In the genomic region with DNA sequence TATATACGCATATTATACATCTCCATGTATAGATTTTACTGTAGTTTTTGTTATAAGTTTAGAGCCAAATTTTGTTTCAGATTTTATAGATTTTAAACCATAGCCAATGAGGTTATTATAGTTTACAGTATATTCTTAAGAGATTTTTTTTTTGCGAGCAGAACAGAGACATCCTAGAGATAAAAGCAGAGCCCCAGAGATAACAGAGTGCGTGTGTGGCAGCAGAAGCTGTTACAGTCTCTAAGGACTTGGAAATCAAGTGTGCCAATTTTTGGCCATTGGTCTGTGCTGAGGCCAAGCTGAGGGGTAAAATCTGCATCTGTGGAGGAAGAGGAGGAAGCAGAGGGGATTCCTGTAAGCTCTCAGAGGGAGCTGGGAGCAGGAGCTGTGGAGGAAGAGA, we compare ENCODE assay signal across 1 mouse cellular context.
TF ChIP-seq lines count a peak whose summit lies in the region.

No protein-coding gene starts in this region.

TF ChIP-seq in MEL, 35 proteins besides CTCF, POLR2A, EP300 and RAD21 (continued from another document):
- TF ChIP-seq GABPA (IDR thresholded peaks at IDR 0.05; ENCODE audit: low read depth, low read length) (no peak), ZNF384 (IDR thresholded peaks at IDR 0.05; ENCODE audit: low read depth, low read length) (peak; percentile 94), BHLHE40 (IDR thresholded peaks at IDR 0.05; ENCODE audit: borderline replicate concordance, low read depth, low read length) (no peak), GATA1 (IDR thresholded peaks at IDR 0.05; ENCODE audit: low read depth, low read length) (peak; percentile 86), POLR2AphosphoS5 (IDR thresholded peaks at IDR 0.05; ENCODE audit: borderline replicate concordance, low read depth, low read length) (no peak), TCF12 (IDR thresholded peaks at IDR 0.05; ENCODE audit: low read depth, low read length) (peak; percentile 60; the same call in 1 of the 2 replicates), ZKSCAN1 (IDR thresholded peaks at IDR 0.05; ENCODE audit: low read depth, low read length) (no peak), TBP (IDR thresholded peaks at IDR 0.05; ENCODE audit: low read depth, low read length) (no peak), MAFK (IDR thresholded peaks at IDR 0.05; ENCODE audit: borderline replicate concordance, low read depth, low read length) (no peak), MAX (IDR thresholded peaks at IDR 0.05; ENCODE audit: low read length) (no peak; the same call in 1 of the 2 replicates), RCOR1 (IDR thresholded peaks at IDR 0.05; ENCODE audit: low read depth, low read length) (peak; percentile 87), HCFC1 (IDR thresholded peaks at IDR 0.05; ENCODE audit: low read depth, low read length) (no peak), KAT2A (conservative IDR thresholded peaks at IDR 0.05; ENCODE audit: low read depth, low read length) (no peak), TAL1 (IDR thresholded peaks at IDR 0.05; ENCODE audit: low read length) (no peak), CHD2 (IDR thresholded peaks at IDR 0.05; ENCODE audit: low read length) (no peak), JUND (IDR thresholded peaks at IDR 0.05; ENCODE audit: low read depth, low read length) (no peak), MYC (IDR thresholded peaks at IDR 0.05; ENCODE audit: low read depth, low read length) (no peak), MEF2A (IDR thresholded peaks at IDR 0.05; ENCODE audit: extremely low read depth, insufficient replicate concordance, low read depth, low read length, poor library complexity, severe bottlenecking) (no peak), MXI1 (IDR thresholded peaks at IDR 0.05; ENCODE audit: low read depth, low read length) (no peak), SMC3 (IDR thresholded peaks at IDR 0.05; ENCODE audit: low read depth, low read length) (no peak), CHD1 (IDR thresholded peaks at IDR 0.05; ENCODE audit: low read depth, low read length) (no peak), ETS1 (IDR thresholded peaks at IDR 0.05; ENCODE audit: low read depth, low read length) (peak; percentile 53), ELF1 (IDR thresholded peaks at IDR 0.05; ENCODE audit: low read depth, low read length) (no peak), ZC3H11A (IDR thresholded peaks at IDR 0.05; ENCODE audit: low read depth, low read length) (no peak)
TF ChIP-seq in MEL: peak in this region for 5.
